Mouse (Mus musculus) urinary bladder, adult 2 months (tissue): Measurements from ENCODE around the gene Rps6ka4. TPM values are rescaled to one million over a fixed set of nuclear protein-coding genes. Genes with fewer than 3 reads are reported as not detected.

Source experiments
- DNase-seq: peaks from one replicate; pipeline ENCODE4 v3.0.0; 2022; ENCODE audit warnings: low spot score
- polyA plus RNA-seq: library from polyadenylated mRNA; depleted of rRNA; stranded (reverse); fragments of >200 nt; gene quantifications from 2 replicates; pipeline ENCODE4 v1.2.3, GENCODE M21; 2012

Rps6ka4 gene
- polyA plus RNA-seq, 1 experiment = 34.6 TPM

DNA sequence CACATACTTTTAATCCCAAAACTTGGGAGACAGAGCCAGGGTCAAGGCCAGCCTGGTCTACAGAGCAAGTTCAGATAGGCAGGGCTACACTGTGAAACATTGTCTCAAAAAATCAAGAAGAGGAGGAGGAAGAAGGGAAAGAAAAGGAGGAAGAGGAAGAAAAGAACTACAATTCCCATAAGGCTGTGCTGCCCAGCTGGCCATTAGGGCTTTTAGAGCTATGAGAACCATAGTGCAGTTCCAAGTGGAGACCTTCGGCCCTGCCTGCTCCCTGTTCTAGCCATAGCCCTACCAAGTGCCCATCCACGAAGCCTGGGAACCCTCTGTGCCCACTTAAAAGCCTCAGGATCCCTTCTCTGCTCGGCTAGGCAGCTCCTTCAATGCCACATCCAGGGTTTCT is 11.1 kb upstream of the Rps6ka4 start:
- no peak for DNase-seq

DNA sequence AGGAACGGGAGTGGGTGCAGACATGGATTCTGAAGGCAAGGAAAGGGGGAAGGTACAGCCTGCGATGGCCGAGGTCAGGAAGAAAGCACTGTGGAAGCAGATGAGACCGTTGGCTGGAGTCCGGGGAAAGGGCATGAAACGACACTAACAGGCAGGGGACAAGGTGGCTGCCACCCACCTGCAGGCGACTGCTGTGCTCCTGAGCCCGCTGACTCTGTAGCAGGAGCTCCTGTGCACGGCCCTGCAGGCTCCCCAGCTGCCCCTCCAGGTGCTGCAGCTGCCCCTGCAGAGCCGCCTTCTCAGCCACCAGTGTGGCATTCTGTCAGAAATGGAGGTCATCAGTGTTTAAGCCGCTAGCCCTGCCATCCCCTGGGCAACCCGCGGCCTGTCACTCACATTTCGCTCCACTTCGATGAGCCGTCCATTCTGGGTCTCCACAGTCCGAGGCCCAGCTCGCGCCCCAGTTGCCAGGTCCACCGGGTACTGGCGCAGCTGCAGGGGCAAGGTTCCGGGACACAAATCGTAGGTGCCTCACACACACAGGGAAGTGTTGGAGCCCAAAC is 9.2 kb upstream of the Rps6ka4 start:
- DNase-seq = no peak

DNA sequence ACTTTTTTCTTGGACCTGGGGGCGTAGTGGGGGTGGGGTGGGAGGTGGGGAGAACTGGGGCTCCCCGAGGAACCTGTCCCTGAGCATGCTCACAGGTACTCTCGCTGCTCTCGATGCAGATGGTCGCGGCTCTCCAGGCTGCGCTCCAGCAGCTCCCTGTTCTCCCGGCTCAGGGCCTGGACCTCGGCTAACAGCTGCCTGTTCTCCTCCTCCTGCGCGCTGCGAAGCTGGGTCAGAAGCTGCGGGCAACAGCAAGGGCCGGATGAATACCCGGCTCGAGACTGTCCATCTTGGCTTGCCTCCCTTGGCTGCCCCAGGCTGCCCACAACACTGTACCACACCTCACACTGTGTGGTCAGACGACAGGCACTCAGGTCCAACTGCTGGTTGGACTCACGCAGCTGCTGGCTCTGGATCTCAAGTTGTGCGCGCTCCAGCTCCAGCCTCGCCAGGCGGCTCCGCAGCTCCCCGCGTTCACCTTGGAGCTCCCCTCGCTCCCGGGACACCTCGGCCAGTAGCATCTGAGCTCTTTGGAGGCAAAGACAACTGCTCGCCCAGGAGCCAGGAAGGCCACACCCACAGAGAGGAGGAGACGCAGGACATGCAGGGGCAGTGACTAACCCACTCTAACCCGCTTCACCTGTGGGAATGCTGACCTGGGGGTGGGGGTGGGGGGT is 7.5 kb upstream of the Rps6ka4 start:
- no peak for DNase-seq

DNA sequence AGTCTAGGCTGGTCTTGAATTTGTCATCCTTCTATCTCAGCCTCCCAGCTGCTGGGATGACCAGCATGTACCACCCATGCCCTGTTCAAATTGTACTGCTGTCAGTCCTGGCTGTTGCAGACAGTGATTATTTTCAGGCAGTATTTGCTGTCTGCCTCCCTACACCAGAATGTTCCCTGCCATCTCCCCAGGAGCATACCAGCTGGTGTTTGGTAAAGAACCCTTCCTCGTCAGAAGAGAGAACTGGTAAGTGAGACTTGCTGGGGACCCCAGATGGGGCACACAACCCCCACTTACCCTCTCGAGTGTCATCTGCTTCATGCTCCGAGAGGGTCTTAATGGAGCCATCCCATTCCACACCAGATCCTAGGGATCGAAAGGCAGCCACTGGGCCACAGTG is 5.6 kb upstream of the Rps6ka4 start:
- no peak for DNase-seq

DNA sequence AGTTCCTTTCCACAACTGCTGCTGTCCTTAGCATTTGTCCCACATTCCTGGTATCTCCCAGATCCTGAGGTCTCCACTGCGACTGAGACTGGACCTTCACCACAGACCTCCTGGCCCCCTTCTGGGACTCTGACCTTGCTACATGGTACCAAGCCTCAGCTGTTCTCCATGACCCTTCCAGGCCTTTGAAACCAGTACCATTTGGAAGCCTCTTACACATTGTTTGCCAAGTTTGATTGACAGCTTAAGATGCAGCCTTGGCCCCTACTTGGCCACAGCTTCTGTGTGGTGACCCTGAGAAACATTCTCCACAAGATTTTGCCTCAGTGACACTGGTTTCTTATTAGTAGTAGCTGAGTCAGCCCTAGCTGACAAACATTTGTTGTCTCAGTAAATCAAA is 1.9 kb upstream of the Rps6ka4 start:
- DNase-seq = no peak

DNA sequence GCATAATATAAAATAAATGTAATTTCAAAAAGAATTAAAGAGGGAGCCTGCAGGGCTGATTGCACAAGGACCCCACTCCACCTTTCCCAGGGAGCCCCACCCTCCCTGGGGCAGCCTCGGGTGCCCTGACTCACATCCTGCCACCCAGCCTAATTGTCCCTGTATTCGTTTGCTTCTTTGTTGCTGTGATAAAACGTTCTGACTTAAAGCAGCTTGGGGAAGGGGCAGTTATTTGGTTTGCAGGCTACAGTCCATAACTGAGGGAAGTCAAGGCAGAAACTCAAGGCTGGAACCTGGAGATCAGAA is 809 bp upstream of the Rps6ka4 start:
- DNase-seq = no peak

DNA sequence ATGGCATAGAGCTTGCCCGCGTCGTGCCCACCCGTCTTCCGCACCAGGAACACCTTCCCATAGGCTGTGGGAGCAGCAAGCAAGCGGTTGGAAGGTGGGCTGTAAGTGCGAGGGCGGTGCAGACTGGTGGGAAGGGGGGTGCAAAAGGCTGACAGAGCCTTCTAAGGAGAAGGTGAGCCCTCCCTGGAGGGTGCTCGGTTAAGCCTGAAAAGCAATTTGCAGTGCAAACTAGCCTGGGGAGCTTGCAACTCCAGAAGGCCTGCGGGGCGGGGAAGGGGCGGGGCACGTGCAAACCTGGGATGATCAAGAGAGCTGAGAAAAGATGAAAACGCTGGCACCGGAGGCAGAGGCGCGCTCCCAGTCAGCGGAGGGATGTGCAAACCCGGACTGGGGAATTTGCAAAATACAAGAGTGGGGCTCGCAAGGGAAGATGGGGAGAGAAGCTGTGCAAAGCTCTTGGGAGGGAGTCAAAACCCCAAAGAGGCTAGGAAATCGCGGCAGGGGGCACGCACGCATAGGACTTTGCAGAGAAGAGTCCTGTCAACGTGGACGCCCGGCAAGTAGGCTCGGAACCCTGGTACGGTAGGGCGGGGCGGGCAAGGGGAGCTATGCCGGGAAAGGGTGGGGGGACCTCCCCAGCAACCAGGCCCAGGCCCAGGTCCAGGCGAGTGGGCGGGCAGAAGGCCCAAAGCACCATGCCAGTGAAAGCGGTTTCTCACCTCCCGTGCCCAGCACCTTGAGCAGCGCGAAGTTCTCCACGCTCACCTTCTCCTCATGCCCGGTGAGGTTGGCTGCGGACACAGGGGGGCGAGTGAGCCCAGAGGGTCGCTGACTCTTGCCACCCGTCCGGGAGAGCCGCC is 591 bp downstream of the Rps6ka4 start:
- no peak for DNase-seq

DNA sequence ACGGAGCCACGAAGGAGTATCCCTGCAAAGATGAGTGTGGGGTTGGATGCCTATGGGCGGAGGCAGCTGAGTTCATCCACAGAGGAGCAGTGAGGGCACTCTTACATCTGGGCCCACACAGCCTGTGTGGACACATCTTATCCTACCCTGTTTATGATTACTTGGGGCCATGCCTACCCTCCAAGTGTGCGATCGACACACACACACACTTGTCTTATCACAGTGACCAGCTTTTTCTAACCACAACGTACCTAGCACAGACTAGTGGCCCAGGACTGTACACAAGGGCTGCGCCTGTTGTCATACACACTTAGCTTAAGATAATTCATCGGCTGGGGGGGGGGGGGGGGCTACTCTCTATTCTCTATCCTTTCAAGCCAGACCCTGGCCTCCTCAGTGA is 8.1 kb downstream of the Rps6ka4 start:
- no peak for DNase-seq

DNA sequence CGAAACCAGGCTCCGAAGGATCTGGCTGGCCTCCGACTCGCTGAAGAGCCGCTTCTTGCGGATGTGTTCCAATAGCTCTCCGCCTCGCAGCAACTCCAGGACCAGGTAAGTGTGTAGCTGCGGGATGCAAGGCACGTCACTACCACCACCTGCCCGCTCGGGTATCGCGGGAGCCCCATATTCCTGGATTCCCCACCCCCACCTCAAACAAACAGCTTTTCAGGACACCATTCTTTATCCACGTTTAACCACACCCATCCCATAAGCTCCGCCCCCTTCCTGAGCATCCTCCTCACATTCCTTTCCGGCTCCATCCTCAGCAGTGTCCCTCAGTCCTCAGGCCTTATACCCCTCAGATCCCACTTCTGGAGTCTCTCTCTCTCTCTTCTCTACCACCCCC is 9.1 kb downstream of the Rps6ka4 start:
- DNase-seq = no peak

DNA sequence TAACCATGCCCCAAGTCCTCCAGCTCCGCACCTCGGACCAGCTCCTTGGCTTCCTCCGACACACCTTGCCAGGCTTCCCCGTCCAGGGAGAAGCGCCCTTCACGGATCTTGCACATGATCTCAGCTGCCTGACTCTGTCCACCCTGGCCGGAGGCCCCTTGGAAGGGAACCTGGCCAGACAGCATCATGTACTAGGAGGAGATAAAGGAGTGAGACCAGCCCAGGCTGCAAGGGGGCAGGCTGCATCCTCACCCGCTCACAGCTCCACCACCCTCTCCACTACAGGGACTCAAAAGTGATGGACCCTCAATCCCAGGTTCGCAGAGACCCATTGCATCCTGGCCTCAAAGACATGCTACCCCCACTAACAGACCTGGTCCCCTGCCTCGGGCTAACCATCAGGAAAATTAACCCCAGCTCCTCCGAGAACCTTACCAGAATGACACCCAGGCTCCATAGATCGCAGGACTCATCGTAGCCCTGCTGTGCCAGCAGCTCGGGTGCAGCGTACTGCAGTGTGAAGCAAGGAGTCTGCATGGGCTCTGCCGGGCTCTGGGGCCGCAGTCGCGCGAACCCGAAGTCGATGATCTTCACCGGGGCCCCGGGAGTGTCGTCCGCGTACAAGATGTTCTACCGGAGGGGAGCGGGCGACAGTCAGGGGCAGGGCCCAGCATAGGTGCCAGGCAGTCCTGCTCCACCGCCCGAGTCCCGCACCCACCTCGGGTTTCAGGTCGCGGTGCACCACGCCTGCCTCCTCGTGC is 9.7 kb downstream of the Rps6ka4 start:
- no peak for DNase-seq

DNA sequence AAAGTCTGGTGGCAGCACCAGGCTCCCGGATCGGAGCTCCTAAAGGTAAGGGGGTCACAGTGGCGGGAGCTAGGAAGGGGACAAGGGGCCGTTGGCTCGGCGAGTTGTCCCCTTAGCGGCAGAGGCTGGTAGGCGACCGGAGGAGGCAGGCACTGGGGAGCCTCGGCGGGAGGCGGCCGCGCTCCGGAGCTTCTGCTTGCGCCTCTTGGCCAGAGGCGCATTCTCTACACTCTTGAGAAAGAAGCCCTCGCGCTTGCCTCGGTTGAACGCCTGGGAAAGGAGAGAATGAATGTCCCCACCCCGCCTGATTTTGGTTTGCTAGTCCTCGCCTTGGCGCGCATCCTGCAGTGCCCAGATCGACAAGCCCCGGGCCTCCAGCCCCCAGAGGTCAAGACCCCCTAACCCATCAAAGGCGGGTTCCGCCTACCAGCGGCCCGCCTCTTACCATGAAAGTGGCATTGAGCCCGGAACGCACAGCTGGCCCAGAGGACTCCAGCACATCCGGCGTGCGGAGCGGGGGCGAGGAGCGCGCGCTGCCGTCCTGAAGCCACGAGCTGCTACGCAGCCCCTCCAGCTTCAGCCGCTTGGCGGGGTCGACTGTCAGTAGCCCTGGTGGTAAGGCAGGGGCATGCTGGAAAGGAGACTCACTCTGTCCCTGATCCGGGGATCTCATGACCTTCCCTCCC is 10.4 kb downstream of the Rps6ka4 start:
- DNase-seq = no peak

DNA sequence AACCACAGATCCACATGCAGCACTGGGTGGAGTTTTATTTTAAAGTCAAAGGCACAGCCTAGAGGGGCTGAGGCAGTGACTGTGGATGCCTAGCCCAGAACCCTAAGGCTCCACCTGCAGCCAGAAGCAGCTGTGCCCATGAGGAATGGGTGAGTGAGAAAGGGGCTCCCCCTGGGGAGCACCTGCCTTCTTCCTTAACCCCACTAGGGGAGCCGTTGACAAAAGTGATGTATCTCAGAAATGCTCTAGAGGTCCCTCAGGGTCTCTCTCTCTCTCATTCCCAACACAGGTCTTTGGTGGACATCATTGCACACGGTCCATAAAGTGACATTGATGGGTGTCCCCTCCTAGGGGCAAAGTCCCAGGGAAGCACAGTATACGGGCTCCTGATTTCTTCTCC is 11.4 kb downstream of the Rps6ka4 start:
- no peak for DNase-seq

DNA sequence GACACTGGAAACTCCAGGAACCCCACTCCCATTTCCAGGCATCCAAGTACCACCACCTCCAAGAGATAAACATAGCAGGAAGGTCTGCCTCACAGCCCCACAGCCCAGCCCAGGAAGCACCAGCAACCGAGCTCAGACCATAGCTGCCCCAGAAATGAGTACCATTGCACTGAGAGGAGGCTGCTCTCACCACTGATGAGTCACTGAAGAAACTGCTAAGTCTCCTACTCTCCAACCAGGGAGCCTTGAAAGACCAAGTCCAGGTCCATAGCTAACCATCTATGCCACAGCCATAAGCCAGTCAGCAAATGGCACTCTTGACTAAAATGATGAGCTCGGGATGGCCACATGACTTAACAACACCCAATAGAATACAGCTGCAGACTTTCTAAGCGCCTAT is 13.8 kb downstream of the Rps6ka4 start:
- DNase-seq = no peak

DNA sequence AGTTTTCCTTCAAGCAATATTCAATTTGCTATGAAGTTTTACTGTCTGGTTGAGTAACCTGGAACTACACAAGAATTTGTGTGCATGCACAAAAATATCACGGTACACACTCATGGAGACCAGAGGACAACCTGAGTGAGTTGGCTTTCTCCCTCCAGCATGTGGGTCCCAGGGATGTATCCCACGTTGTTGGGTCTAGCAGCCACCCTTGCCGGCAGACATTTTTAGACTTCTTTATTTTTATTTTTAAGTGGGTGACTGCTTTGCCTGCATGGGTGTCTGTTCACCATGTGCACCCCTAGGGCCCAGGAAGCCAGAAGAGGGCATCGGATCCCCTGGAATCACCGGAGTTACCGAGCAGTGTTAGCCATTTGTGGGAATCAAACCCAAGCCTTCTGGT is 15.1 kb downstream of the Rps6ka4 start:
- no peak for DNase-seq

DNA sequence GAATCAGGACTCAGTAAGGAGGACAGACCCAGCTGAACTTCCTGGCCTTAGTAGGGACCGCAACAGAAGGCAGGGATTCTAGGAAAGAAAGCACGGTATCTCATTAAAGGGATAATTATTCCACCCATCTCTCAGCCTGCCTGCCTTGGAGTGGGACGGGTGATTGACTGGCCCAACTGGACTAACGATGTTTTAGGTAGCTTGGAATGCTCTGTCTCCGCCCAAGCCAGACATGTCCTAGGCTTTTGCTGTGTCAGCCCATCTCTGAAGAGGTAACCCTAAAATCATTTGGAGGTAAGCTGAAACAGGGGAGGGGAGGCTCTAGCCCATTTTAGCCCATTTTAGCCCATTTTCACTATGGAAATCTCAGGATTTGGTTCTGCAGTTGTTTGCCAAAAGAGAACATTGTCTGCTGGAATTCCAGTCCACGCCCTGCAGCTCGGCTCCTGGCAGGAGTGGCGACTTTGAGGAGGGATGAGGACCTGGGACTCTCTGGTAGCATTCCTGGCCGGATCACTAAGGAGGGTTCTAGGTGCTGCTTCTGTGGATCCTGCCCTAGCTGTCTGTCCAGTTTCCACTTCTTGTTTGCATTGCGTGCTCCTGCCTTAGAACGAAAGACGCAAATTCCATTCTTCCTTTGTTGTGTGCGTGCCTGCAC is 19.8 kb downstream of the Rps6ka4 start:
- DNase-seq = no peak

DNA sequence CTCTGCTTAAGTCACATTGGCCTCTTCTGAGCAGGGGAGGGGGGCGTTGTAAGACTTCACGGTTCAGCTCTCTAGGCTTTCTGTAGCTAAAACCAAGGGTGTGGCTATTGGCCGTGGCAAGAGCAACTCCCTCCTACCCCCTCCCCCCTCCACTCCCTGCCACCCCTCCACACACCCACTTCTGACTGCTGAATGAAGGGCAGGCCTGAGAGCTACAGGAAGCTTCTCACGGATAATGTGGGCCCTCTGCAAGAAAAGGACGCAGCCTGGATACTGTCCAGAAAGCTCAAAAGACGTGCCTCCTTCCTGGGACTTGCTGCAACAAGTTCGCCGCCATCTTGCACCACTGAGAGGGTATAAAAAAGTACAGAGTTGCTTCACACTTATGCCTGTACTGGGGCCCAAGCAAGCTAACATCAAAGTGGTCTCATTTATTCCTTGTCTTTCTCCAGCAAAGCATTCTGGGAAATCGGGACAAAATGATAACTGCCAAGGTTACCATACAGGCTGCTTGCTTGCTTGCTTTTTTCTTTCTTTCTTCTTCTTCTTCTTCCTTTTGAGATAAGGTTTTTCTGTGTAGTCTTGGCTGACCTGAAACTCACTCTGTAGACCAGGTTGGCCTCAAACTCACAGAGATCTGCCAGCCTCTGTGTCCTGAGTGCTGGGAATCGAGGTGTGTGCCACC is 21.2 kb downstream of the Rps6ka4 start:
- no peak for DNase-seq

DNA sequence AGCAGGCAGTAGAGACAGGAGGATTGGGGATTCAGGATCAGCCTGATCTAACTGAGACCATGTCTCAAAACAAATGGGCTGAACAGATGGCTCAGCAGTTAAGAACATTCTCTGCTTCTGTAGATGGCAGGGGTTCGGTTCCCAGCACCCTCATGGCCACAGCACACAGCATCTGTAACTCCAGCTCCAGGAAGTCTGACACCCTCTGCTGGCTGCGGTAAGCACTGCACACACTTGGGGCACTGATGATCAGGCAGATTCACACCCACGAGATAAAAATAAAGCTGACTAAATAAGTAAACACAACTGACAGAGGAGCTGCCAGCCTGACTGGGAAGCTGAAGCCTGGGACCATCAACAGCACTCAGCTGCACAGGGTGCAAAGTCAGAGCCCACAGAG is 25.5 kb downstream of the Rps6ka4 start:
- no peak for DNase-seq

DNA sequence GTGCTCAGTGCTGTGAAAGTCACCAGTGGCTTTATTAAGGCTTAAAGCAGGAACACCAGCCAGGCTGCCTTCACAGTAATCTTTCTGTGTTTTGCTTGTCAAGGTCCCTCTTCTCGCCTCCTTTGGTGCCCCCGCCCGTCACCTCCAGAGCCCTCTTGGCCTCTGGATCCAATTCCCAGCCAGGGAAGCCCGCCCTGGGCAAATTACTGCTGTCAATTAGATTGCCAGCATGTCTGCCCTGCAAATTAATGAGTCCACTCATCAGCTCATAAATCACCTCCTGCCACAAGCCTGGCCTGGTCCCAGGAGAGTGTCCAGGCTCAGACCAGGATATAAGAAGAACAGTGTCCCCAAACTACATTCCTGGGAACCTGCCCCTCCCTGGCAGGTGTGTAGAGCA is 26.1 kb downstream of the Rps6ka4 start:
- no peak for DNase-seq
